Mouse (Mus musculus): ENCODE measurements around the gene Fn1. TPM values are rescaled to one million over a fixed set of nuclear protein-coding genes. Genes with fewer than 3 reads are reported as not detected.

Gene Fn1
- polyA plus RNA-seq, 1 experiment from 2014 or later = 89.2 TPM

- 67% methylated on average over 5 of the region's 5 CpGs for WGBS (ENCODE audit: insufficient replicate concordance)
- Histone ChIP-seq H3K27me3 (replicated peaks) (peaks cover 11% of the 10 kb centered on the region), H3K4me2 (no peak overlapping the region), H3K27ac (no peak overlapping the region), H3K4me3 (no peak overlapping the region), H3K9me3 (replicated peaks) (no peaks in the 10 kb centered on the region), H3K36me3 (peaks cover 44% of the 10 kb centered on the region), H3K4me1 (peaks cover 3% of the 10 kb centered on the region; the same call in 1 of the 2 replicates), H3K9ac (no peak overlapping the region)
- no peak for ATAC-seq
These were observed 6.2 kb downstream of the Fn1 start for GRCm38 (mm10) chr1:71646774-71647173.

DNA sequence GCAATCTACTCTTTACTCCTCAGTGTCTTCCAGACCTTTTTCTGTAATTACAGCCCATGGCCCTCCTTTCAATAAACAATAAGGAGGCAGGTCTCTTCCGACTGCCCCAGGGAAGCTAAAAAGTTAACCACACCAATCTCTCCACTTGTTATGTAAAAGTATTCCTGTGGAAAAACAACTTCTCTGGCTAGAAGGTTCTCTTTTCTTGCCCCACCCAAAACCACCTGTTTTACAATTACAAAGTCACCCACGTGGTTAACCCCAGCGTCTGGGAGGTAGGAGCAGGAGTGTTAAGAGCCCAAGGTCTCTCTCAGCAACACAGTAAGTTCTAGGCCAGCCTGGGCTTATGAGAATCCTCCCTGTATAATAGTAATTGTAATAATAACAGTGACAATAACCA is 7.0 kb downstream of the Fn1 start:
- Histone ChIP-seq H3K4me1 (0 out of 2 replicates have a peak, but pooled peaks cover 3% of the 10 kb centered on the region), H3K27me3 (replicated peaks) (peaks cover 6% of the 10 kb centered on the region), H3K4me2 (no peak overlapping the region), H3K9ac (no peak overlapping the region), H3K27ac (no peak overlapping the region), H3K36me3 (peaks cover 51% of the 10 kb centered on the region), H3K4me3 (no peak overlapping the region), H3K9me3 (replicated peaks) (no peaks in the 10 kb centered on the region)
- ATAC-seq = no peak
- 44% methylated on average over 3 of the region's 3 CpGs for WGBS (ENCODE audit: insufficient replicate concordance)

- Histone ChIP-seq H3K4me1 (no peaks in the 10 kb centered on the region), H3K9me3 (replicated peaks) (no peaks in the 10 kb centered on the region), H3K27ac (no peak overlapping the region), H3K27me3 (replicated peaks) (peaks cover 1% of the 10 kb centered on the region; the same call in 1 of the 2 replicates), H3K4me3 (no peak overlapping the region), H3K9ac (no peak overlapping the region), H3K36me3 (peaks cover 56% of the 10 kb centered on the region), H3K4me2 (no peak overlapping the region)
- no peak for ATAC-seq
- WGBS (ENCODE audit: insufficient replicate concordance) = 85% methylated on average over 13 of the region's 13 CpGs
These were observed 7.5 kb downstream of the Fn1 start for GRCm38 (mm10) chr1:71645466-71645865.

DNA sequence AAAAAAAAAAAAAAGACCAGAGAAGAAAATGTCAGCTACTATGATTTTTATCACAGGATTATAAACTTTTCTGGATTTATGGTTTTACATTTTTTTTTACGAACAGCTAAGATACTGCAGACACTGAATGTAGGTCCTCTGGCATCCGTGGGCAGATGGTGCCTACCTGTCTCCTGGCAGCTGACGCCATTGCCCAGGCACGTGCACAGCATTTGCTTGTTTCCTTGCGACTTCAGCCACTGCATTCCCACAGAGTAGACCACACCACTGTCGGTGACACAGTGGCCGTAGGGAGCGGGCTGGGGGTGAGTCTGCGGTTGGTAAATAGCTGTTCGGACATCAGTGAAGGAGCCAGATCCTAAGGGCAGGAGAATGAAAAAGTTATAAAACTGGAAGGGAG is 10.2 kb downstream of the Fn1 start:
- no peak for ATAC-seq
- peaks cover 76% of the 10 kb centered on the region for H3K36me3 ChIP-seq
- H3K4me3 ChIP-seq = no peak overlapping the region
- H3K9ac ChIP-seq = no peak overlapping the region
- H3K4me2 ChIP-seq = no peak overlapping the region
- no peak overlapping the region for H3K27ac ChIP-seq
- 83% methylated on average over 10 of the region's 10 CpGs for WGBS (ENCODE audit: insufficient replicate concordance)
- H3K27me3 ChIP-seq (replicated peaks) = no peaks in the 10 kb centered on the region
- no peaks in the 10 kb centered on the region for H3K9me3 ChIP-seq (replicated peaks)
- no peaks in the 10 kb centered on the region for H3K4me1 ChIP-seq

DNA sequence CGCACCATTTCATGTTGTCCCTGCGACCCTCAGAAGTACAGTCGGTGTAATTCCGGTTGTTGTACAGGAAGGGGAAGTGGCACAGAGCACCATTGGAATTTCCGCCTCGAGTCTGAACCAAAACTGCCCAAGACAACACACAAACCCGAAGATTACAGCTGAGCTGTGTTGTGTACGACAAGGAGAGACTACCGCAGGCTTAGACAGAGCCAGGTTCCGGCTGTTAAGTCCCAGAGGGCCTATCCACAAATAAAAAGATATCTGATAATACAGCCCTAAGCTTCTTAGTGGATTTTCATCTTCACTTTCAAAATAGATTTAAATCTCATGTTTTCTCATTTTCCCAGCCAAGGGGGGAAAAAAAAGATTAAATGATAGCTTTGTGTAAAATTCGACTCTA is 11.8 kb downstream of the Fn1 start:
- no peaks in the 10 kb centered on the region for H3K27me3 ChIP-seq (replicated peaks)
- no peak for ATAC-seq
- WGBS (ENCODE audit: insufficient replicate concordance) = 84% methylated on average over 11 of the region's 11 CpGs
- no peak overlapping the region for H3K9ac ChIP-seq
- no peak overlapping the region for H3K27ac ChIP-seq
- H3K4me2 ChIP-seq = no peak overlapping the region
- H3K4me1 ChIP-seq = no peaks in the 10 kb centered on the region
- H3K36me3 ChIP-seq = peaks cover 84% of the 10 kb centered on the region
- H3K9me3 ChIP-seq (replicated peaks) = no peaks in the 10 kb centered on the region
- H3K4me3 ChIP-seq = no peak overlapping the region

DNA sequence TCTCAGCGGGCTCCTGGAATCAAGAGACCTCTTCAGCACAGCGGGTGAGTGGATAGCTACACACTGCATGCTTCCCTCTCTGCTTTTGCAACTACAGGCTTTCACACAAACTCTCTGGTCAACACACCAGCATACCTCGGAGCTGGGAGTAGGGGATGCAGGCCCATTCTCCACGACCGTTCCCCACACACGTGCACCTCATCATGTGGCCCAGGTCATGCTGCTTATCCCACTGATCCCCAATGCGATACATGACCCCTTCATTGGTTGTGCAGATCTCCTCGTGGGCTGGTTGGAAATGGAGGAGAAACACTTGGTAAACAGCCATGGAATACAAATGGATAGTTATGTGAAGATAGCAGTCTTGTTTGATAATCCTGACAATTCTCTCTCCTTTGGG is 12.8 kb downstream of the Fn1 start:
- H3K9me3 ChIP-seq (replicated peaks) = no peaks in the 10 kb centered on the region

GRCm38 (mm10) chr1:71636665-71637064 is 16.3 kb downstream of the Fn1 start:
- Histone ChIP-seq H3K4me3 (no peak overlapping the region), H3K27ac (no peak overlapping the region), H3K9me3 (replicated peaks) (no peaks in the 10 kb centered on the region), H3K36me3 (peaks cover 64% of the 10 kb centered on the region), H3K27me3 (replicated peaks) (no peaks in the 10 kb centered on the region), H3K9ac (no peak overlapping the region), H3K4me1 (no peaks in the 10 kb centered on the region), H3K4me2 (no peak overlapping the region)
- 85% methylated on average over 4 of the region's 4 CpGs for WGBS (ENCODE audit: insufficient replicate concordance)
- ATAC-seq = no peak

More for the DNA sequence above, 12.8 kb downstream of the Fn1 start:
- H3K9ac ChIP-seq = no peak overlapping the region
- ATAC-seq = no peak
- peaks cover 87% of the 10 kb centered on the region for H3K36me3 ChIP-seq
- H3K27me3 ChIP-seq (replicated peaks) = no peaks in the 10 kb centered on the region
- 78% methylated on average over 8 of the region's 8 CpGs for WGBS (ENCODE audit: insufficient replicate concordance)
- H3K4me3 ChIP-seq = no peak overlapping the region
- no peaks in the 10 kb centered on the region for H3K4me1 ChIP-seq
- H3K27ac ChIP-seq = no peak overlapping the region
- H3K4me2 ChIP-seq = no peak overlapping the region

- no peak overlapping the region for H3K4me2 ChIP-seq
- ATAC-seq = no peak
- no peak overlapping the region for H3K27ac ChIP-seq
- H3K4me1 ChIP-seq = no peaks in the 10 kb centered on the region
- no peaks in the 10 kb centered on the region for H3K9me3 ChIP-seq (replicated peaks)
- H3K27me3 ChIP-seq (replicated peaks) = no peaks in the 10 kb centered on the region
- H3K4me3 ChIP-seq = no peak overlapping the region
- H3K36me3 ChIP-seq = peaks cover 62% of the 10 kb centered on the region
- no peak overlapping the region for H3K9ac ChIP-seq
- 78% methylated on average over 5 of the region's 5 CpGs for WGBS (ENCODE audit: insufficient replicate concordance)
These were observed 16.9 kb downstream of the Fn1 start for GRCm38 (mm10) chr1:71636116-71636515.

GRCm38 (mm10) chr1:71635101-71636014 is 17.6 kb downstream of the Fn1 start:
- no peak for ATAC-seq
- Histone ChIP-seq H3K27me3 (replicated peaks) (no peaks in the 10 kb centered on the region), H3K4me2 (no peak overlapping the region), H3K4me3 (no peak overlapping the region), H3K9me3 (replicated peaks) (no peaks in the 10 kb centered on the region), H3K4me1 (no peaks in the 10 kb centered on the region), H3K27ac (no peak overlapping the region), H3K9ac (no peak overlapping the region), H3K36me3 (peaks cover 60% of the 10 kb centered on the region)
- whole genome bisulfite sequencing (ENCODE audit: insufficient replicate concordance) = 77% methylated on average over 10 of the region's 10 CpGs

- no peak overlapping the region for H3K27ac ChIP-seq
- H3K4me1 ChIP-seq = no peaks in the 10 kb centered on the region
- H3K9ac ChIP-seq = no peak overlapping the region
- H3K4me2 ChIP-seq = no peak overlapping the region
- no peak overlapping the region for H3K4me3 ChIP-seq
- no peaks in the 10 kb centered on the region for H3K9me3 ChIP-seq (replicated peaks)
- peak; percentile 74 for ATAC-seq
- 63% methylated on average over 6 of the region's 6 CpGs for WGBS (ENCODE audit: insufficient replicate concordance)
- peaks cover 60% of the 10 kb centered on the region for H3K36me3 ChIP-seq
- H3K27me3 ChIP-seq (replicated peaks) = no peaks in the 10 kb centered on the region
These were observed 18.5 kb downstream of the Fn1 start for GRCm38 (mm10) chr1:71634471-71634981.

DNA sequence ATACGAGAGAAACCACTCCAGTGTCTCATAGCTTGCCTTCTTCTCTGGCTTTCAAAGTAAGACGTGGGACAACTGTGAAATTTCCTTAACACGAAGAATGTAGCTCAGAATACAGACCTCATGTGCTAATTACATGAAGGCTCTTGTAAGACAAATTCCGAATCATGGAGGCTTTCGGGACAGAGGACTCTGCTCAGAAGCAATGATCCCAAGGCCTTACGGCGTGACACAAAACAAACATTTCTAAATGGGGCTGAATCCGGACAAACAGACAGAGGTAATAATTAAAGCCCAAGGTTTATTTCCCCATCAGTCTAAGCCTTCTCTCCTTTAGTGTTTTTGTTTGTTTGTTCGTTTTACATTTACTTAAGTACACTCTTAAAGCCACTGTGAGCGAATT is 20.6 kb downstream of the Fn1 start:
- H3K4me3 ChIP-seq = no peak overlapping the region
- ATAC-seq = no peak
- 72% methylated on average over 10 of the region's 10 CpGs for WGBS (ENCODE audit: insufficient replicate concordance)

DNA sequence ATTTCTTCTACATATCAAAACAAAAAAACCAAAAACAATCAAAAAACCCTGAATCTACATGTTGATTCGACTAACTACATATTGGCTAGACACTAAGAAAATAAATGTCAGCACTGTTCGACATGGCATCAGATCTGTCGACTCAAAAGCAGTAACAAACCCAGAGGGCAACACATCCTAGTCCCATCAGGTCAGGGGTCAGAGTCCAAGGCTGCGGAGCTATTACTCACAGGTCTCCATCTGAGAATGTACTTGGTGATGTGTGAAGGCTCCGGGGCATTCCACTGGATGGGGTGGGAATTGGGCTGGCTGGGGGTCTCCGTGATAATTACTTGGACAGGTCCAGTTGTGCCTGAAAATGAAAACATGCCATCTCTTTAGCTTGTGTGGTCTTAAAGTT is 21.2 kb downstream of the Fn1 start:
- H3K4me1 ChIP-seq = no peaks in the 10 kb centered on the region
- 76% methylated on average over 6 of the region's 6 CpGs for WGBS (ENCODE audit: insufficient replicate concordance)
- H3K27ac ChIP-seq = no peak overlapping the region
- no peak overlapping the region for H3K4me2 ChIP-seq
- no peaks in the 10 kb centered on the region for H3K9me3 ChIP-seq (replicated peaks)
- ATAC-seq = no peak
- H3K4me3 ChIP-seq = no peak overlapping the region
- peaks cover 61% of the 10 kb centered on the region for H3K36me3 ChIP-seq
- no peaks in the 10 kb centered on the region for H3K27me3 ChIP-seq (replicated peaks)
- H3K9ac ChIP-seq = no peak overlapping the region

More for the DNA sequence above, 20.6 kb downstream of the Fn1 start:
- Histone ChIP-seq H3K9me3 (replicated peaks) (no peaks in the 10 kb centered on the region), H3K9ac (no peak overlapping the region), H3K4me1 (no peaks in the 10 kb centered on the region), H3K27me3 (replicated peaks) (no peaks in the 10 kb centered on the region), H3K4me2 (no peak overlapping the region), H3K36me3 (peaks cover 60% of the 10 kb centered on the region), H3K27ac (no peak overlapping the region)
